Mouse (Mus musculus) A20 (cell line): ENCODE data around the gene Tbc1d10a.

ENCODE experiments used
- DNase-seq: peaks from one replicate; pipeline ENCODE4 v3.0.0-alpha.2; 2011; ENCODE audit warnings: low read depth, low spot score

Tbc1d10a gene

GRCm38 (mm10) chr11:4215061-4215460, 28.5 kb downstream of the Tbc1d10a start:
- no peak for DNase-seq

DNA sequence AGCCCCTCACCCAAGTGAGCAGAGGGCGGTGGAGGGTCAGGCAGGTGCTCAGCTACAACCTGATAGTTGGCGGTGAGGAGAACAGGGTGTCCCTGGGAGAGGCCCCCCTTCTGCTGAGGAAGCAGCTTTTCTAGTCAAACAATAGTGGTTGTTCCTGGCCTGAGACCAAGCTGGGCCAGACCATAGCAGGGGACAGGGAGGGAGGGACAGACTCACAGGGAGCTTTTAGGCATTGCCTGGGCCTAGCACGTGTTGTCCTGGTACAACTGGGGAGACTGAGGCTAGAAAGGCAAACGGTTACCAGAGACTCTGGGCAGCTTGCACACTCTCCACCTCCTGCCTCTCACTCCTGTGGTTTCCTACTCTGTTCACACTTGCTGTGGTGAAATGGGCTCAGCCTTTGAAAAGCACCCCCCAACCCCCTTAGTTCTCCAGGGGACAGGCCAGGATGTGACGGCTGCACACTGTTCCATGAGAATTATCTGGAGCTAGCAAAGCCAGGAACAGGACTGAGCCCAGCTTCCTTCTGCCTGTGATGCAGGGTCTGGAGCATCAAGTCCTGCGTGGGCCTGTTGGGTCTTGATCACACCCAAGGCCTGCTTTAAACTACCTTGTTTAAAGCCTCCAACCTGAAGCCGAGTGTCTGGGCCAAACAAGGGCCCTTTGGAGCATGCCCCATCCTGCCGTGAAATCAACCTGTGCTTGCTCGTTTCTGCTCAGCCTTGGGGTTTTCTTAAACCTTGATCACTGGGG, 29.8 kb downstream of the Tbc1d10a start:
- DNase-seq = no peak

DNA sequence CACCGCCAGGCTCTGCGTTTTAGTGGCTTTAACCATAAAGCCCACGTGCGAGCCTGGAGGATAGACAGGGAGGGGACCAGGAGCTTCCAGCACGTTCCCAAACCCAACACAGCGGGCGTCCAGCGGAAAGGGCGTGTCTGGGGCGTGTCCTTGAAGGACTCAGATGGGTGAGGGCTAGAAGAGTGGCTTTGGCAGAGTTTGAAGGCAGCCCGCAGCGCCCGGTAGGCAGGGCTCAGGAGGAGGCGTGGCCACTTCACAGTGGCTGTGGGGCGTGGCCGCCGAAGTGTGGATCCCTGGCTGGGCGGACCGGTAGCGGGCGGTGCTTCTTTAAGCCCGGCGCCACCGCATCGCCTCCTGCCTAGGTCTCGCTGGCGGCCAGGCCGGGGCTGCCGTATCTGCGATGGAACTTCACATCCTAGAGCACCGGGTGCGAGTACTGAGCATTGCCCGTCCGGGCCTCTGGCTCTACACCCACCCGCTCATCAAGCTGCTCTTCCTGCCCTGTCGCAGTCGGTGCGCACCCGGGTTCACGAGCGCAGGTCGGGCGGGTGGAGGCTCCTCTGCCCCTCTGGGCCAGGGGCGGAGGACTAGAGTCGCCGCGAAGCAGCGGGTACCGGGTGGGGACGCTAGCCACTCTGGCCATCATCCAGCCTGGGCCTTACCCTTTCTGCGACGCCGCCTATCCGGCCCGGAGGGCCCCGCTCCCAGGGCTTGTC, 31.5 kb downstream of the Tbc1d10a start, which contains the start of gene Castor1:
Castor1 (plus strand) TSS at position 312 of the 716 bp plus-strand sequence.
- DNase-seq = peak; percentile 91

- no peak for DNase-seq
These were observed 32.0 kb downstream of the Tbc1d10a start for GRCm38 (mm10) chr11:4218637-4219036.

GRCm38 (mm10) chr11:4219317-4219751, 32.7 kb downstream of the Tbc1d10a start:
- DNase-seq = peak; percentile 66

DNA sequence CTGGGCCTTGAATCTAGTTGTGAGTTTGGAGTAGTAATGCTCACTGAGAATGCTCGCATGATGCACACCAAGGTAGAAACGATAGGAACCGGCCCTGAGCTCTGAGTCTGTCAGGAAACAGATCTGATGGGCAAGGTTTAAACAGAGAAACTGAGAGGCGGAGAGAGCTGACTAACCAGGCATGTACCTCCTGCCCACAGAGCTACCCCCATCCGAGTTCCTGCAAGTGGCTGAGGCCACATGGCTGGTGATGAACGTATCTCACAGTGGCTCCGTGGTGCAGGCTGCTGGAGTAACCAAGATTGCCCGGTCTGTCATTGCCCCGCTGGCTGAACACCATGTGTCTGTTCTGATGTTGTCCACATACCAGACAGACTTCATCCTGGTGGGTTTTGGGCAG, 33.3 kb downstream of the Tbc1d10a start:
- peak; percentile 10 for DNase-seq

GRCm38 (mm10) chr11:4220443-4221400, 34.1 kb downstream of the Tbc1d10a start:
- peak; percentile 75 for DNase-seq

- peak; percentile 67 for DNase-seq
These were observed 35.7 kb downstream of the Tbc1d10a start for GRCm38 (mm10) chr11:4222046-4222950.

GRCm38 (mm10) chr11:4223393-4224188, 37.0 kb downstream of the Tbc1d10a start:
- no peak for DNase-seq

GRCm38 (mm10) chr11:4224223-4224622, 37.6 kb downstream of the Tbc1d10a start:
- DNase-seq = no peak

- DNase-seq = no peak
These were observed 40.2 kb downstream of the Tbc1d10a start for GRCm38 (mm10) chr11:4226569-4227325.

DNA sequence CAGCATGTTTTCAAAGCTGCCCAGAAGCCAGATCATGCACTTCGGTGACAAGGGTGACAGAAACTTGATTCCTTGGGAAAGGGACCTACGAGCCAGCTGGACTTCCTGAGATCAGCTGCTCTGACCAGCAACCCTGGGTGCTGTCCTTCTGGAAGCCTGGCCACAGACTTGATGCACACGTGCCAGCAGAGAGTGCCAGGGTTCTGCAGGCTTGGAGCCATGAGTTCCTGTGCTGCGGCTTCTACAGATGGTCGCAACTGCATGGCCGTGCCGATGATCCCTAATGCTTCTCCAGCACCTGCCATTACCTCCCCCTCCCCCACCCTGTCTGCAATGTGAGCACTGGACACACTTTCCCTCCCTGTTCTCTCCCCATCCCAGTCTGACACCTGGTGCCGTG, 41.9 kb downstream of the Tbc1d10a start:
- no peak for DNase-seq

GRCm38 (mm10) chr11:4229841-4230240, 43.3 kb downstream of the Tbc1d10a start:
- no peak for DNase-seq

GRCm38 (mm10) chr11:4231435-4231834, 44.8 kb downstream of the Tbc1d10a start:
- DNase-seq = no peak

GRCm38 (mm10) chr11:4232644-4233043, 46.1 kb downstream of the Tbc1d10a start:
- DNase-seq = no peak

DNA sequence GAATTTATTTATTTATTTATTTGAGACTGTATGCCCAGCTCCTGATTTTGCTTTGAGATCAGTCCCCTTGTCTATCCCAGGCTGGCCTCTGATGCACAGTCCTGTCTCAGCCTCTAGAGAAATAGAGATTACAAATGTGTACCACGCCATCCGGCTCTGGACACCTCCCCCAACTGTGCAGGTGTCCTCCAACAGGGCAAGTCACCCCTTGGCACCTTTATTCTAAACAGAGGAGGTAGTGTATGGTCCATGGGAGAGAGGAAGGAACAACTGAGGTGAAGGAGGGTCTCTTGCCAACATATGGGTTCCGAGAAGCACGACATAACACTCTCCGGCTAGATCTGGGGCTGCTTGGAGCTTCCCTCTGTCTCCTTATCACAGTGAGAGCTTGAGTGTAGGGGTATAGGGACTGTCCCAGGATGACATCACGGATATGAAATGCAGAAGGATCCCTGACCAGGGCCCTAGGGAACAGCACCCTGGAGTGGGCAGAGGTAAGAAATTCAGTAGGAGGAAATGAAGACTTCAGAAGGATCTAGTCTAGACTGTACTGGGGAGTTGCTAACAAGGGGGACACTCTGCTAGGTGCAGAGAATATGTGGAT, 48.6 kb downstream of the Tbc1d10a start:
- DNase-seq = no peak

- DNase-seq = no peak
These were observed 49.3 kb downstream of the Tbc1d10a start, which contains the start of gene Osm for GRCm38 (mm10) chr11:4235665-4236545. TSS of gene Osm (plus strand) at chr11:4236420.
